Mouse (Mus musculus): ENCODE measurements around the gene Gen1.
A peak's percentile ranks its signal among the peaks of the same experiment; 100 is the strongest.

The Gen1 gene

DNA sequence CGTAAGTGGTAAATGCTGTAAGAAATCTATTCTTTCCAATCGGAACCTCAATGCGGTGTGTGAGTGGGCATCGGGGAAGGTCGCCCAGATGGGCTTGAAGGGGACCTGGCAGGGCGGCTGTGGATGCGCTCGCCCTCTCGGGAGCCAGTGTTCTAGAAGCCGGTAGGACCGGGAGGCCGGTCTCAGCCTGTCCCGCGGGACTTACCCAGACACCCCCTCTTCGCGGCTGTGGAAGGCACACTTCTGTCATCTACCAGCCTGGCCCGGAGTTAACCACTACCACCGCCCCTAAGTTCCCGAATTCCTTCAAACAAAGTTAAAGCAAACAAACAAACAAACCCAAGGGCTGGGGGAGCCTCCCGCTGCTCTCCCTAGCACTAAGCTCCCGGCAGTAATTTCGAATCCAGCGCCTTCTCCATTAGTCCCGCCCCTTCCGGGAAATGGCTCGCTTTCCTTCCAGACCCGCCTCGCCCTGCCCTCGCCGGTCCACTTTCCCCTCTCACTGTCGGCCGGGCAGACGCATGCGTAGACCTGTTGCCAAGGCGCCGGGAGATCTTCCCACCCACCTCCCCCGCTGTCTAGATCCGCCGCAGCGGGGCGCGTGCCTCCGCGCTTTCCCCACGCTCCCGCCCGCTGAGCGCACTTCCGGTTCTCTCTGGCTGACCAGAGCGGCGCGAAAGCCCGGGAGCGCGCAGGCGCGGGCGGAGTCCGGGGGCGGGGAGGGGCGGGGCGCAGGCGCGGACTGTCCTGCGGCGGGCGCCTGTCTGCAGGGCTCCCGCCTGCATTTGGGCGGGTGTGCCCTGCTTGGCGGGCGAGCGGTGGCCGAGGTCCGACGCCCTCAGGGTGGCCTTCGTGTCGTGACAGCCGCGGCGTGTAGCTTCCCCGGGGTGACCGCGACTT lies at the start of gene Gen1, which contains the start of gene Smc6:
Gen1 (minus strand) TSS at position 420 of the 900 bp plus-strand sequence.
Smc6 (plus strand) TSS at position 505 of the 900 bp plus-strand sequence.
- DNase-seq, result peak; percentile 92

DNA sequence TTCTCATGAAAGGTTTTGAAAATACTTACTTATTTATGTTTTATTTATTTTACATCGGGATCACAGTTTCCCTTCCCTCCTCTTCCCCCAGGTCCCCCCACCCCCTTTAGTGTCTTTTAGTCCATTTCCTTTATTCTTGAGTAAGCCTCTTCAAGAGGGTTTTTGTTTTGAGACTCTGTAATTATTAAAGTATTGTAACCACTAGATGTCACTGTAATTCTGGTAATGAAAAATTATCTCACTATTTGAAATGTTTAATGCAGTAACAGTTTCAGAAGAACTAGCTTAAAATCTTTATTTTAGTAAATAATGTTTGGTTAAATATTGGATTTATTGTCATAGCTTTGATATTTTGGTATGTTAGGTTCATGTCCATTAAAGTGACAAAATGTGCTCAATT lies 48.2 kb upstream of the Gen1 start:
- no peak for DNase-seq

DNA sequence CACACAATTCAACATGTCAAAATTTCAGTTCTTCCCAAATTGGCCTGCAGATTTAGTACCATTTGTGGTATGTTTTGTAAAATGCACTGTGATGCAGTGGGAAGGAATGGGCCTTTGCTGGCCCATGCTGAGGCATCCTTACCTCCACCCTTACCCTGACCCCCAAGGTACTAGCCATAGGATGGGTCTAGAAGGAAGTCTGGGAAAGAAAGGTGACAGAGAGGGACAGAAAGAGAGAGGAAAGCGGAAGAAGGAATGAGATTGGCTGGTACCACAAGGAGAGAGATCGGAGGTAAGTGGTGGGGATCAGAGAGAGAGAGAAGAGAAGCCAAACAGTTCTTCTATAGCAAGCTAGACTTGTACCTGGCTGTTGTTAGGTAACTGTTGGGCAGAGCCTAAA lies 45.5 kb upstream of the Gen1 start:
- no peak for DNase-seq

DNA sequence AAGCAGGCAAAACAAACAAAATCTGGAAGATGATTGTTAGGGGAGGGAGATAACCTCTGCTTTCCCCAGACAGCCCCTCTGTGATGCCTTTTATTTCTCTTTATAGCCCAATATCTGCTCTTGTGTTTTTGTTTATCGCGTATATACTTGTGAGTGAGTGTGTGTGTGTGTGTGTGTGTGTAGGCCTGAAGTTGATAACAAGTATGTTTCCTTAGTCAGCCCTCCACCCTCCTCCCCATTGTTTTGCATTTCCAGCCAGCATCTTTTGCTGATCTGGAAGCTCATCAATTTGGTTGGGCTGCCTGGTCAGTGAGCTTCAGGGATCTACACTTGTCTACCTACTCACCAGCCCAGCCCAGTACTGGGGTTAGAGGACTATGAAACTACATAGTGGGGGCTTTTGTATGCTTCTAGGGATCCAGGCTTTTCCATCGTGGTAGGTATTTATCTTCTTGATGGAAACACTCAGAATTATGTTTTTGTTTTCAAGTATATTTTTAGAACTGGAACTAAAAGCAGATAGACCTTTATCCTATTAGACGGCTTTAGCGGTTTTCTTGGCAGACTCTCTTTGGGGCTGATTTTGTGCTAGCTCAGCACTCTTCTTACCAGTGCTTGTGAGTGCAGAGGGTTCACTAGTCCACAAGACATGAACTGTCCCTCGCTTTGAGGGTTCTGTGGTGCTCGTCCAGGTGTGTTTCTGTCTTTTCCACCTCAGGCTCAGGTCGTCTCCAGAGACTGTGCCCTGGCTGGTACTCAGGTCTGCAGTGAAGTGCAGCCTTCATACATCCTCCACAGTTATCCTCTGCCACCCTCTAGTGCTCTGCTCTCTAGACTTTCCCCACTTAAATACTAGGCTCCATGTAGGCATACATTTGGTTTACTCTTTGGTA lies 41.4 kb upstream of the Gen1 start:
- DNase-seq, result no peak

DNA sequence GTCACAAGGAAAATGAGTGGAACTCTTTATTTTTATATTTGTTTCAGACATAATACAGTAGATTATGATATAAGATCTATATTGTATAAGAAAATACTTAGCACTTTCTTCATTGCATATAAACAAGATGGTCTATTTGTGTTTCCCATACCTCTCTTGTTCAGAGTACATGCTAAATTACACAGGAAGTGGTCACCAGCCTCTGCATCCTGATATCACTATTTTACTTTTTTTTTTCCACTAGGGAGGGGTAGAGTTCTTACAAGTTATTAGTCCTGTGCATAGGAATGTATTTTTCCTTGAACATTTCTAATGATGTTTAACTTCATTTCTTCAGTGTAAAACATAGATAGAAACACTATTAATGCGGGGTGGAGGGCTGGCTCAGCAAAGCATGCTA lies 35.3 kb upstream of the Gen1 start:
- DNase-seq, result no peak

DNA sequence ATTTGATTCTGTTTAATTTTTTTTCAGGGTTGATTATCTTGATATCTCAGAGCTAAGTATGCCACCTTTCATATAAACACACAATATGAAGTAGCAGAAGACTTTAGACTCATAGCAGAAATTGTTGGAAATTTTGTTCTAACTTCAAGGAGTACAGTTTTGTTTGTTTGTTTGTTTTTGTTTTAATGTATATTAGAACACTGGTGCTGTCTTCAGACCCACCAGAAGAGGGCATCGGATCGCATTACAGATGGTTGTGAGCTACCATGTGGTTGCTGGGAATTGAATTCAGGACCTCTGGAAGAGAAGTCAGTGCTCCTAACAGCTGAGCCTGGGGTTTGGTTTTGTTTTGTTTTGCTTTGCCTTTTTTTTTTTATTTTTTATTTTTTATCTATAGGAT lies 20.8 kb upstream of the Gen1 start:
- DNase-seq, result no peak

DNA sequence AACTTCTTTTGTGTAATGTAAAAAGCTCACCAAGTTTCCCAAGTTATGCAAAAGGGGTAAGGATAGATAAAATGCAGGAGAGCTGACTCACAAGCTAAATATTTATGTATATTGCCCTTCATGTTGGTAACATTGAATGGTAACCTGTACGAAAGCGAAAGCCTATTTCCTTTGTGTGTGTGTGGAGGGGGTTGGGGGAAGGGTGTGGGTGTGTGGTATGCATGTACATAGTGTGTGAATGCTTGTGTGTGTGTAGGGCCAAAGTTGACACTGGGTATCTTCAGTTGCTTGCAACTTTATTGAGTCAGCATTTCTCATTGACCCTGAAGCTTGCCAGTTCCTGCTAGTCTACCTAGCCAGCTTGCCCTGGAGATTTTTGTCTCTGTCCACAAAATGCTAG lies 16.0 kb upstream of the Gen1 start:
- no peak for DNase-seq

DNA sequence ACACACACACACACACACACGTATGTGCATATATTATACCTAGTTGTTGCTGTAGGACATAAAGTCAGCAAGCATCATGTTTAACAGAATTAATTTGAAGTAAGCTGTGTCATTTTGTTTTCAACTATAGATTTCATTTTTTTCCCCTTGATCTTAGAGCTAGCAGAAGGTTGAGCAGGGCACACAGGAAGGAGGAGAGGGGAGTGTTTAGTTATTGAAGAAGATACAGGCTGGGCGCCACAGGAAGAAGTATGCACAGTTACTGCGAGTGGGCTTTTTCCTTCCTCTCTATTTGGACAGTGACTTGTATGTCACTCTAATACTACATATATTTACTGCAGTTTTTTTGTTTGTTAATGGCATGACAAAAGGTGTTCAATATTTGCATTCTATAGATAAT lies 14.3 kb upstream of the Gen1 start:
- no peak for DNase-seq

DNA sequence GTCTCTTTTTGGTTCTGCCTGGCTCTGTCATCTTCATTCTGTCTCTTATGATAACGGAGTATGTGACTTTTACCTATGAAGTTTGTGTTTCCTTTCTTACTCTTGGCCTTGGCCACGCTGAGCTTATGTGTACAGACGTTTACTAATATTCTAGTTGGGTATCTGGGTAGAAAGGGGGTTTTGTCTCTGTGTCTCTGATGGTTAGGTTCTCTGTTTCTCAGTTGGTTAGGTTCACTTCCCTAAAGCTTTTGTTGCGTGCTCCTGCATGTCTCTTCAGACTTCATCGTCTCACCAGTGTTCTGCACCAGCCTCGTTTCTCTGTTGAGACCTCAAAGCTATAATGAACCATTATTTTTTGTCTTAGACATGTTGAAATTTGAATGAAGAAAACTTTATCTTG lies 11.6 kb upstream of the Gen1 start:
- DNase-seq, result no peak

DNA sequence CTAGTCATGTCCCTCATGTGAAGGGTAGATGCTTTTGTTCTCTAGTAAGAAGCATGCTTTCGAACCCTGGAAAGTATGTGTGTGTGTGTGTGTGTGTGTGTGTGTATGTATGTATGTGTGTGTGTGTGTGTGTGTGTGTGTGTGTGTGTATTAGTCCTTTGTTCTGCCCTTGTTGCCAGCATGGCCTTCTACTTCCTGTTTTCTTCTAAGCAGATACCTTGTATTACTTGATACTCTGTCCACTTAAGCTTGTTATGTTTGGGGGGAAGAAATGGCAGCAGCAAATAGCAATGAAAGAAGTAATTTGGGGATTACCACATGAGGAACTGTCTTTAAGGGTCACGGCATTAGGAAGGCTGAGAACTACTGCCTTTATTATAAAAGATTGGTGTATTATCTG lies 11.0 kb upstream of the Gen1 start:
- DNase-seq, result no peak

DNA sequence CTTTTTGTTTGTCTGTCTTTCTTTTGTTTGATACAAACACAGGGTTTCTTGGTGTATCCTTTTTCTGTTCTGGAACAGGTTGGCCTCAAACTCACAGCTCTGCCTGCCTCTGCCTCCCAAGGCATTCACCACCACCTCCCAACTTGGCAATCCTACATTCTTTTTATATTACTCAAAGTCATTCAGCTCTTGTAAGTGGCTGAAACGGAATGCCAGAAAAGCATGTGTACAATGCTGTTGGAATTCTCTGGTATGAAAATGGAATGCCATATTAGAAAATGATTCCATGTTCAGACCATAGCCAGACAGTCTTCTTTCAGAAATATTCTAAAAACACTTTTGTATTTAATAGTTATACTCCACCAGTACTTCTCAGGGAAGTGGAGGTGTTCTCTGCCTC lies 7.6 kb upstream of the Gen1 start:
- DNase-seq, result no peak

DNA sequence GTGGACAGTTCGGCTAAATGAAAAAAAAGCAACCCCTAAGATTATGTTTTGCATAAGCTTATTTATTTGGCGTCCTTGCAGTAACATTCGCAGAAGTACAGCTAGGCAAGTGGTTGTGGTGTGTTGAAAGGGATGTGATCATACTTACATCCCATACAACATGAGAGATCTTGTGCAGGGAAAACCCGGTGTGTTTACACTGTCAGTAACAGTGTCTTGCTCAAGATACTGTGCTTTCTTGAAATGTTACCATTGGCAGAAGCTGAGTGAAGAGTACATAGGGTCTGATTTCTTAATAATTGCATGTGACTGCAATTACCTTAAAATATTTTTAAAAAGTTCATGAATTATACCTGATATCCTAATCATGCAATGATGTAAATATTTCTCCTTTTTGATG lies 7.0 kb upstream of the Gen1 start:
- DNase-seq, result no peak

DNA sequence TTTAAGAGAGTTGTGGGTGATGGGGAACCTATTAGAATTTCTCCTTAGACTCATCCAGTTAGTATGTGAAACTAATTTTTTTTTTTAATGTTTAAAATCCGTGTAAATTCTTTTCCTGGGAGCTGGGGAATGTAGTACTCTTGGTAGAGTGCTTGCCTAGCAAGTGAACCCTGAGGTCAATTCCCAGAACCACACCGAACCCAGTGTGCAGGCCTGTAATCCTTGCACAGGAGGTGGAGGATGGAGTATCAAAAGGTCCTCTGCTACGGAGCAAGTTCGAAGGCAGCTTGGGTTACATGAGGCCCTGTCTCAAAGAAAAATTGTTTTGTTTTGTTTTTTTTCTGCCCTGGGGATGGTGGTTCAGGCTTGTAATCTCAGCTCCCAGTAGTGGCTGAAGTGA lies 1.4 kb upstream of the Gen1 start:
- no peak for DNase-seq

DNA sequence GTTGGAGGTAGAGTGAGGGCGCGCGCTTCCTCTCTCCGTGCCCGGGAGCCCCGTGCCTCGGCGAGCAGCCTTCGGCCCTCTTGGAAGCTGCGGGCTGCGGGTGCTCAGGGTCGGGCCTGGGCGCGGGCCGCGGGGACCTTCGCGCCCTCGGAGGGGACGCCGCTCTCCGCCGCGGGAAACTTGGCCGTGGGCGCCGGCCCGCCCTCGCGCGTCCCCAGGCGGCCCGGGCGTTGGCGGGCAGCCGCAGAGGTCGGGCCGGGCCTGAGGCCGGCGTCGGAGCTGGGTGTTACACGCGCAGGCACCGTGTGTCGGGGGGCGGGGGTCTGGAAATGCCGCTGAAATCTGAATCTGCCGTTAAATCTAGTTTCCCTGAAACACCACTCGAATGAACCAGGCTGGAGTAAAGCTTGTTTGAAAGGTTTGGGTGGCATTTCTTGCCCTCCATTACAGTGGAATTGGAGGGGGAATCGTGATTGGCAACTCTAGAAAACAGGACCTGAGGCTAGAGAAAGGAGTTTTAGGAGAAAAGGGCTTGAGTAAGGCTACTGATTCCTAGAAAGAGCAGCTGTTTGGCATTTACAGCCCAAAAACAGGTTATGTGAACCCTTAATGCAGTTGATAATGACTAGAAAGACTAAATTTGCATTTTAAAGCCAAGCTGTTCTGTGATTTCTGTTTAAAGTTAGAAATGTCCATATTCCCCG lies 833 bp upstream of the Gen1 start:
- DNase-seq, result no peak

DNA sequence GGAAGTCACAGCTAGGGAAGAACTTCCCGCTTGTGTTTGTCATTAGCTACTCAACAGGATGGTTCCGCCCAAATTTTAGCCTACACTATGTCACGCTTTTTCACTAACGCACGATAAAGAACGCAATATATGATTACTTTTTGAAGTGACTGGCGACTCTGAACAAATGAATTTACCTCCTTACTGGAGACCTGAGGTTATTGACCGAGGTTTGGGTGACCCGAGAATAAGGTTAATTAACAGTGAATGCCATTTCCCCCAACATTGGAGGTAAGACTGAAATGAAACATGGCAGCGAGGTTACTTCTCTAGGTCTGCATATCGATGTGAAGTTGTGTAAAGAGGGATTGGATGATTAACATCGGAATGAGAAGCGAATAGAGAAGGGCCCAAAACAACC lies 706 bp downstream of the Gen1 start:
- DNase-seq, result no peak

DNA sequence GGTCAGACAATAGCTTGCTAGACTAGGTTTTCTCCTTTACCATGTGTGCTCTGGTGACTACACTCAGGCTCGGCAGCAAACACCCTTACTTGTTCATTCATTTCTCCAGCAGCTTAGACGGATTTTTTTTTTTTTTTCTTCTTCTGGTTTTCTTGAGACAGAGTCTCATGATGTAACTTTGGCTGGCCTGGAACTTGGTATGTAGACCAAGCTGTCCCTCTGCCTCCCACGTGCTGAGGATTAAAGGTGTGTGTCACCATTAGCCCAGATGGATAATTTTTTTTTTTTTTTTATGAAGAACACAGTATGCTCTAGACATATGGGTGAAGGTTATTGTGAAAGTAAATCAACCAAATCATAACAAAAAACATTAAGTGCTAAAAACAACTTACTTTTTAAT lies 15.3 kb downstream of the Gen1 start:
- DNase-seq, result no peak

DNA sequence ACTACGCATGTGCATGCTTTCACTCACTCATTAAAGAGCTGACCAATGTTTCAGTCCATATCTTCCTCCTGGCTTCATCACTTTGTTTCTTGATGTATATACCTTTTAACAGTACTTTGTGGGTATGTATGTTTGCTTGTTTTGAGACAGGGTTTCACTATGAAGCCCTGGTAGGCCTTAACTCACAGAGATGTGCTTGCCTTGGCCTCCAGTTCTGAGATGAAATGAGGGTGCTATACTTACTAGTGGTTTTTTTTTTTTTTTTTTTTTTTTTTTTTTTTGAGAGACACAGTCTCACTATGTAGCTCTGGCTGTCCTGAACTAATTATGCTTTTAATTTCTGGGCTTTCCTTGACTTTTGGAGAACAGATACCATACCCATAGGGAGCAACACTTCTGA lies 18.1 kb downstream of the Gen1 start:
- no peak for DNase-seq

DNA sequence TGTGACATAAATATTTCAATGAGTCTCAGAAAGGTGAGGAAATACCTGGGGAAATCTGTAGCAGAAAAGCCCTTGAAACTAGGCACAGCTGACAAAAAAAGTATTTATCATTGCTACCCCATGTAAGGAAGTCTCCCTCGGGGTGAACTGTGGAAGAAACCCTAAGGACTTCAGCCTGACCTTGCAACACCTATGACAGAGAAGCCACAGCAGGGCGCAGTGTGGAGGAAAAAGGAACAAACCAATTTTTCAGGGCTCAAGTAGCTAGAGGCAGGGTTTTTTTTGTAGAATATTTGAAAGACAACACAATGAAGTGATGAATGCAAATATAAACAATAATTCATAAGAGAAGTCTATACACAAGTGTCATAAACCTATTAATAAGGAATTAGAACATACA lies 29.6 kb downstream of the Gen1 start:
- no peak for DNase-seq

DNA sequence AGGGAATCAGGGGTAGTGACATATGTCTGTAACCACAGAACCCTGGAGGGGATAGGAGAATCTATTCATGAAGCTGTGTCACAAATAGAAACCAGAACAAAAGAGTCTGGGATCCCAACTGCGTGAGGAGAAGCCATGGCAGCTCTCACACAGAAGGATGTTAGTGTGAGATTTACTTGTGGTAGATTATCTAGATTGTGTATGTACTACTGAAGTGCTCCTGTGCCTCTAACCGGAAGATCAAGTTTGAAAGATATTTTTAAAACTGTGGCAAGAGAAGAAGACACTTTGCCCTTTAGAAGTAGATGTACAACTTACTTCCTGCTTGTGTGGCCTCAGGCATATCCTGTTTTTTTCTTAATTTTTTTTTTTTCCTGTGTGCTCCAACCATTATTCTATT lies 35.3 kb downstream of the Gen1 start:
- no peak for DNase-seq

DNA sequence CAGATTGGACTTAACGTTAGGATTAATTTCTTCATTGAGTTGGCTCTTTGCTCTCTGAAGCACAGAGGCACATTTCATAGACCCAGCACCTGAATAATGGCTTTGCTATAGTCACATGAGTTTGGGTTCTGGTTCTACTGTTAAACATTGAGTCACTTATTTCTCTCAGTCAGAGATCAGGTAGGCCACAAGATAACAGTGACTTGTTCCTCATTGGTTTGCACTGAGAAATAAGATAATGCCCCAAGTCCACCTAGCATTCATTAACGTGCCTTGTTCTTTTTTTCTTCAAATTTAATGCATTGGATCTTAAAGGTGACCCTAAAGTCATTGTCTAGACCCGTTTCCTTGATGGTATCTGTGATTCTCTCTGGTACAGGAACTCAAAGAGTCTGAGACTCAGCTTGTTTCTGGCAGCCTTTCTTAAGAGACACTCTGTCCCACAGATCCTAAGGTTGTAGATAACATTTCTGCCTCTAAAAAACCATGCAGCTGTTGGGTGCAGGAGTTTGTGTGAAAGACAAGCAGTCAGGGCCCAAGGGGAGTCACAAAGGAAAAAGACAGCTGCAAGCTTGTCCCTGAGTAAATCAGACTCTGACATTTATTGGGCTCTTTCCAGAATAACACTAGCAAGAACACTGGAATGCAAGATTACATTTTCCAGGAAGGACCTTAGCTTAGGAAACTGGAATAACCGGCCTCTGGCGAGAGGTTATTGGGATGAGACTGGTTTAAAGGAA lies 38.9 kb downstream of the Gen1 start:
- DNase-seq, result no peak

DNA sequence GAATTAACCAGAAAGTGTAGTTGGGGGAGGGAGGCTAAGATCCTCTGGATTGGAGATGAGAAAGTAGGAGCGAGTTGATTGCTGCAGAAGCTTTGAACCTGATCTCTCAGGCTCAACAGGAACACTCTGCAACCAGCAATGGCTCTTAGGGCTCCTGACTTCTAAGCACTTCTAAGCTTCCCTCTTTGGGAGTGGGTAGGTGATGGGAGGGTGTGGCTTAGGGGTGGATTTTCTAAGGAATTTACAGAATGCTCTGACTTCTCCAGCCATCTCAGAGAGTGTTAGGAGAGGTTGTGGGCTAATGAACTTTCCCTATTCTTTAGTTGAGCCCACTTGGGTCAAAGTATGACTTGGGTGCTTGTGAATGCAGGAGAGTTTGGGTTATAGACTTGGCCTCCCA lies 39.5 kb downstream of the Gen1 start:
- DNase-seq, result no peak

DNA sequence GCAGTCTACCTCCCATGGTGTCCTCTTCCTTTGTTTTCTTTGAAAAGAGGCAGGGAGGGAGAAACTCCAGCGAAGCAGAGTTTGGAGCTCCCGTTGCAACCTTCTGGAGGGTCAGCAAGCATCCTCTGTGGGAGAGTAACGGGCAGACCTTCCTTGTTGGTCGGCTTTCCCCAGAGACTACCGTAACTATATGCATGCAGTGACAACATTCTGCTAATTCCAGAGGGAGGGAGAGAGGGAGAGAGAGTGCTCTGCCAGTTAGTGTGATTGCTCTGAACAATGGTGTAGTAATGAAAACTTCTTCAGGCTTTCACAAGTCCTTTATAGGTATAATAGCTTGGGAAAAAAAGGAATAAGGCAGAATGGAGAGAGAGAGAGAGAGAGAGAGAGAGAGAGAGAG lies 40.9 kb downstream of the Gen1 start:
- no peak for DNase-seq

DNA sequence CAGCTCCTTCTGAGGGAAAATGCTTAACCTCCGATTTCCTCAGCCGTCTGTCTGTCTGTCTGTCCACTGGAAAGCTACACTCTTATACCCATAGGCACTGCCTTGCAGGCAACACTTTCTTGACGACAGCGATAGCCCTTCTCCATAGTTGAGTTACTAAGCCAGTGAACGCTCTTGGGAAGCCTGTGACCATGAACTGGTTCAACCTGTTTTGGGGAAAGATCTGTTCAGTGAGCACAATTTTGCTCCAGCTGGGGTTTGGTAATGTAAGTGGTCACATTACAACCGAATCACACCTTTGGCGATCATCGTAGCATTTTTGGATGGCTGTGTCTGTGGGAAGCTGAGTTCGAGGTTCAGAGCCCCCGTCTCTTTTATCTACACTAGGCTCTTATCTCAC lies 42.5 kb downstream of the Gen1 start:
- DNase-seq, result no peak

Measured in cerebellum, adult 11 months (tissue).